Mouse (Mus musculus) T-helper 1 cell (primary cell): Measurements from ENCODE around the gene Lrmda.

Source experiments
- in situ Hi-C: fragments of 300-600 bp; cut with MboI, MseI; formaldehyde crosslinking; loops from one replicate; pipeline ENCODE4 v1.15.1; 2025; ENCODE audit warnings: high pct_unique_total_duplicates

Lrmda gene

DNA sequence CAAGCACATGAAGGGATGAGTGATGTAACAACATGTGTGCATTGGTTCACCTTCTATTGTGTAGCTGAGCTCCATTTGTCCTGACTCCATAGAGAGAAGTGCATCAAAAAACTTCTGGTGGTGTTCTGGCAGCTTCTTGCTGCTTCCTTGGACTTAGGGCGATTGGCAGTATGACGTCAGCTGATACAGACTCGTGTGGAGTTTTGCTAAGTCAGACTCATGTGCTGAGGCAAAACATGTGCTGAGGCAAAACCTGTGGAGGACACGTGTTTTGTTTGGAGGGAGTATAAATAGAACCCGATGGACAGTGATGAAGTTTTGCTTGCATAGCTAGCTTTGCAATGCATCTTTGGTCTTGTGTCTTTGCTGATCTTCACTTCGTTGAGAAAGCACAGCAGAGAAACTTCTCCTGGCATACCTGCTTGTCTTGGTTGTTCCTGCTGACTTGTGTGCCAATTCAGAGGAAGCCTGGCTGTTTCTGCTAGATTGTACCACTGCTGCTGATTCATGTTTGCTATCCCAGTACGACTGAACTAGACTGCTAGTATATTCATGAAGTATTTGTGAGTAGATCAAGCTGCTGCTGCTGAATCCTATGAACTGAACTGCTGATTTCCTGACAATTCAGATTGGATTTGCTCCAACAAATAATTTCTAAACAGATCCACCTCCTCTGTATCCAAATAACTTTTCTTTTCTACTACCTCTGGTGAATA lies 208.9 kb downstream of the Lrmda start:
- in situ Hi-C loops = no loop called here

DNA sequence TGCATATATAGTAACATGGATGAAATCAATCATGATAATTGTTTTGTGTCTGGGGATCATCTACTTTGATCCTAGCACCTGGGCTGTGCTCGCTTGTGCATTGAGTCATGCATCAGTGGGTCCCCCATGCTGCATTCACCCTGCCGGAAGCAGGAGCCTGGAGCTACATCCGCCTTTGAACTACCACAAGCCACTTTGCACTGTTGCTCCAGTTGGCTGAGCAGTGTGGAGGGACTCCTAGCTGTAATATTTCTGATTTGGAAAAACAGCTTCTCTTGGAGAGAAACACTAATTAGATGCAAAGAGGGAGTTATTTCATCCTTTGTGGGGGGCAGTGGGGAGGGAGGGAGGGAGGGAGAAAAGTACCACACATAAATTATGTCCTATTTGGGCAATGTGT lies 220.8 kb downstream of the Lrmda start:
- in situ Hi-C loops = no loop called here

DNA sequence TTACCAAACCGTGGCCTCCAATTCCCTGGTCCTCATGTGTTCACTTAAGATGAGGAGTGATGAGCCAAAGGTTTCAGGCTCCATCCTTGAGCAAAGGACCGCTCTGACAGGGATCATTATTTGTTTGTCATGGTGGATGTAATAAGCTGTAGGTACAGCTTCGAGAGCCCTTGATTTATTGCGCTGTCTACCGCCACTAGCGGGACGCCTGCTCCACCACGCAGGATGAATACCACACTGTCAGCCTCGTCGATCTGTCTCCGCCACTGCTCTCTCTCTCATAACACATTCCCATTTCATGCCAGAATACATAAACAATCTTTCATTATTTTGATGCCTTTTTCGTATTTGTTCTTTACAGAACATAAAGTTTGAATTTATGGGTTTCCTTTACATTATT lies 235.9 kb downstream of the Lrmda start:
- in situ Hi-C loops = no loop called here

DNA sequence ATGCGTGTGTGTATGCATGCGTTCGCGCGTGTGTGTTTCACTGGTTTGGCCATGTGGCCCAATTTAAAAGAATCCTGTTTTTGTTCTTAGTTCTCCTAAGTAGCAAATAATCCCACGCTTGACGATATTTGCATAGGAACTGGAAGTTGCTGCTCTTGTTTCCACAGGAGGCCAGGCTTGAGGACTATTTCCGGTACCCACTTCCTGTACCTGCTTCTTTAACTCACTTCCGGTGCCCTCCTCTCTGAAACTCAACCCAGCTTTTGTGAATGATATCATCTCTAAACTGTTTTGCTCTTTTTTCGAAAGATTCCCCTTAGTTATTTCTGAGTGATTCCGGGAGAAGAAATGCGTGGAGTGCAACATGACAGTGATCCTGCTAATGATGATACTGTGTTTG lies 236.8 kb downstream of the Lrmda start:
- in situ Hi-C loops = no loop called here

DNA sequence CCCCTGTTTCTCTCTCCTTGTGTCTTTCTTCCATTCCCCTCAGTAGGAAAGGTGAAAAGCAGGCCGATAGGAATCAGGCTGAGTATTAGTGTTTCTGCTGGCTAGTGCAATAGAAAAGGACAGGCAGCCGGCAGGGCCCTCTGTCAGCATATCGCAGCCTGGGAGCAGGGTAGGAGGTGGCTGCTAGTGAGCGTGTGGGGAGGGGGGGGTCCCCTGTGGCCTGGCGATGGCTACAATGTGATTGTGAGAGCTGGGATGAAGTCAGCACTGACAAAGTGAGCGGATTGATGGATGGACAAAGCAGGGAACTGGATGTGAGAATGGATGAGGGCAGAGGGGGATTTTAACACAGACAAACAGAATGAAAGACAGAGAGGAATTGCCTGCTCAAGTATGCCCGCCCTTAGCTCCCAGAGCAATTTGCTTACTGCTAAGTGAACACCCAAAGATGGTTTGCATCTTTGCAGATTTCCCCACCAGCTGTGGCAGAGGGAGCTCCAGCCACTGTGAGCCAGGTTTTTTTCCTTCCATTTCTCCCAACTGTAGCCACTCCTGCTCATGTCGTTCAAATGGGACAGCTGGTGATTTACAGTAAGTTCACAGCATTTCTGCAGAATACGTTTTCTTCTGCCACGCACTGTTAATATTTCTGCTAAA lies 240.0 kb downstream of the Lrmda start:
- in situ Hi-C loops = loop anchor here (10.0 kb wide), 1 partner anchor 1095 kb away; no protein-coding TSS in a partner anchor

DNA sequence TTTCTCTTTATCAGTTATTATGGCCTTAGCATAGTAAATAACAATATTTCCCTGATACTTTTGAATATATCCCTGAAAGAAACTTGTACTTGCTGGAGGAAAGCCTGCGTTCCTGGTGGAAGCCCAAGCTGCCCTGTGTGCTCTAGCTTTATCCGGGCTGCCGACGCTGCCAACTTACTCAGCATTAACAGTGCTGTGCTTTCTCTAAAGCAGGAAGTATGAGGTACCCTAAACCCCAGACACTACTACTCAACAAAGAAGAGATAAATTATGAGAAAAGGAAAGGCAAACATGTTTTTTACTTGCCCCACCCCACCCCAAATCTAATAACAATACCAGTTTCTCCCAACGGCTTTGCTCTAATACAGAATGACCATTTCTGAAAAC lies 240.5 kb downstream of the Lrmda start:
- in situ Hi-C loops = loop anchor here (10.0 kb wide), 1 partner anchor 1095 kb away; no protein-coding TSS in a partner anchor

DNA sequence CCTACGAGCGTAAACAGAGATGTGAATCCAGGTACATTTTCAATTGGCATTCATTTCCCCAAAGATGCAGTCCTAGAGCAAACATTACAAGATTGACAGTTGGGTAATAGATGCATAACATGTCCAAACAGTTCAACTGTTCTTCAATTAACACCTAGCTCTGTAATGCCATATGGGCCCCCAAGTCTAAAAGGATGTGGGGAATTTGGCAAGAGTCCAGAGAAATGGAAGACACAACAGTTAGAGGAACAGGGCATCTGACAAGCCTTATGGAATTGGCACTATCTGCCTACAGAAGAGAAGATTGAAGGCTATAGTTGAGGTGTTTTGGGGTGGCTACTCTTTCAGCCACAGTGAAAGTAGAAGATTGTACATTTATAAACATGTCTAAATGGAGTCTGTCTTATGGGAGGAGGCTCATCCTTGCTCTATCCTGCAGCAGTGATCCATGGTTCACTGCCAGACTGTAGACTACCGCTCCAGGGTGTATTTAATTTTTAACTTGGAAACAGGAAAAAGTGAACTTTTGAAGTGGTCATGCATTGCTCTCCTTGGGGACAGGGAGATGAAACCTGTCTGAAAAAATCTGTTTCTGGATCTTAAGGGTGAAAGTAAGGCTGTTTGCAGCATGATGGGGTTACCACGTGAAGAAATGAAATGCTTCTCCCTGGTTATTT lies 245.9 kb downstream of the Lrmda start:
- in situ Hi-C loops = loop anchor here (10.0 kb wide), 1 partner anchor 1101 kb away; no protein-coding TSS in a partner anchor

DNA sequence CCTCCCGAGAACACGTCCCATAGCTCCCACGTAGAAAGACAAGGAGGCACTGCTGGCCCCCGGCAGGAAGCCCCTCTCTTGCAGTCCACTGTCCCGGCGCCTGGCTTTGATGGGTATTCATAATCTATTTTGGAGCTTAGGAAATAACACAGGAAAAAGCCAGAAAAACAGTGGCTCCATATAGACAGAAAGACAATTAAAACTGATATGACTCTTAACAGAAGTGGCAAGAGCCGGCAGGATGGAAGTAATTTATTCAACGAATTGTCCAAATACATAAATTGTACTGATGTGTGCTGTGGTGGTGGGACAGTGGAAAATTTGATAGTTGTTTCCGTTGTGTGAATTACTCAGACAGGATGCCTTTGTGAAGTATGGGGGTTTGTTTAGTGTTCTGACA lies 250.3 kb downstream of the Lrmda start:
- in situ Hi-C loops = loop anchor here (10.0 kb wide), 1 partner anchor 1105 kb away; no protein-coding TSS in a partner anchor

DNA sequence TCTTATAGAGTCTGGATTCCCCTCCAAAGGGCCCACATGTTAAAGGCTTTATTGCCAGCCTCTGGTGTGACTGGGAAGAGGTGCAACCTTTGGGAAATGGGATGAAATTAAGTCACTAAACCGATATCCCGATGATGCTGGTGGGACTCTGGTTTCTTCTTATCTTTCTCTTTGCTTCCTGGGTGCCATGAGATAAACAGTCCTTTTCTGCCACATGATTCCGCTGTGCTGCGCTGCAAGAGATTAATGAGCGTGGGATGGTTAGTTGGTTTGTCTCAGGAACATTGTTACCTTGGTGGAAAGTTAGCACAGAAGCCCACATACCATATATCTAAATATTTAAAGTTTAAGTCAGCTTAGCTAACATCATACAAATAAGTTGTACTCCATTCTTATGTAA lies 258.5 kb downstream of the Lrmda start:
- in situ Hi-C loops = no loop called here

DNA sequence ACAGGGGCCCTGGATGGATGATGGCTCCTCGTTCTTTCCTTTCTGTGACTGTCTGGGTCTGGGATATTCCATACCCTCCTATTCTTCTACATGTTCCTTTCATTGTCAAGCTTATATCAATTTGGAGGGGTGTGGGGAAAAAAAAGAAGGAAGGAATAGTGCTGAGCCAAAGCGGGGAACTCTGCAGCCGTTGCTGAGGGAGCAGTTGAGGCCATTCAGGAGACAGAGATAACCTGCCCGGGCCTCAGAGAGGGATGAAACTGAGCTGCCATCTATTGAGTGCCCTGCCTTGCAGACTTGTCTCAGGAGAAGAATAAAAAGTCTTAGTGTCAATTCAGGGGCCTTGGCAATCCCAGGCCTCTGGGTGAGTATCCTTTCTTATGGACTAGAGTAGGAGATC lies 260.1 kb downstream of the Lrmda start:
- in situ Hi-C loops = no loop called here

DNA sequence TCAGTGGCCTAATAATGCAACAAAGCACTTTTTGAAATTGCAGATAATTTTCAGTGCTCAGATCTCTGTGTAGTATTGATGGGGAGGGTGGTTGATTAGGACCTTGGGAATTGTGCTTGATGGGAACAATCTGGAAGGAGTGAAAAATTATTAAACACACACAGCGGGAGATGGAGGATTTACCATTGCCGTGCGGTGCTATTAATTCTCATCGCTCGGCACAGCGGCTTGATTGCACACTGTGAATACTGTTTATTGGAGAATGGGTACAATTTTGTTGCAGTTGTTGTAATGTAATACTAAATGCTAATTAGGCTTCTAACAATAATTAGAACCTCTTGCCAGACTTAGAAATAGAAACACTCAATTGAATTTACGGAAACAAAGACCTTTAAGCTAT lies 262.1 kb downstream of the Lrmda start:
- in situ Hi-C loops = no loop called here

DNA sequence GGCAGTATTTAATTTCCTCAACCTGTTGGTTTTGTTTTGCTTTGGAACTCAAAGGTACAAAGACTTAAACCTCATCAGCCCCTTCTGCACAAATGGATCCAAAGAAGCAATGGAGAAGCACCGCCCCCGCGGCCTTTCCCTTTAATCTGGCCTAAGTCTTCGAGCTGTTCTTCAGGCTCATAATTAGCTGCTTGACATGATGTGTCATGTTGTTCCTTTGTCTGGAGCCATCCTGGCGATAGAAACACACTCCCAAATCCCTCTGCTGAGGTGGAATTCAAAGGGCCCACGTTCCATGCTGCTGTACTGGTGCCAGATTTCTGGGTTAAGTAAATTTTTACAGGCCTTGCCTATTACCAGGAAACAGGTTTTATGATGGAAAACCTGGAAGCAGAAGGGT lies 263.3 kb downstream of the Lrmda start:
- in situ Hi-C loops = no loop called here

DNA sequence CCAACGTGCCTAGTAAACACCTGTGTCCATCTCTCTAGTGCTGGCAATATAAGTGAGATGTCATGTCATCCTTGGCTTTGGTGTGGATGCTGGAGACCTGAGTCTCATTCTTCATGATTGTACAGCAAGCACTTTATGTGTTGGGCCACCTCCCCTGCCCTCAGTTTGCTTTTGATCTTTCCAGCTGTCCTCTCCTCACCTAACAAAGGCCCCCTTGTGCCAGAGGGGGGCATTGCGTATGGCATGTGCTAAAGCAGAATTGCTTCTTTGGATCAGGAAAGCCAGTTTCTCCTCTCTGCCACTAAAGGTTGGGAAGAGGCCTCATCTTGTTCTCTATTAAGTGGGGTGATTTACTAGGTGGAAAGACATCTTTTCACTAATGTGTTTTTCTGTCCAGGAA lies 264.2 kb downstream of the Lrmda start:
- in situ Hi-C loops = no loop called here

DNA sequence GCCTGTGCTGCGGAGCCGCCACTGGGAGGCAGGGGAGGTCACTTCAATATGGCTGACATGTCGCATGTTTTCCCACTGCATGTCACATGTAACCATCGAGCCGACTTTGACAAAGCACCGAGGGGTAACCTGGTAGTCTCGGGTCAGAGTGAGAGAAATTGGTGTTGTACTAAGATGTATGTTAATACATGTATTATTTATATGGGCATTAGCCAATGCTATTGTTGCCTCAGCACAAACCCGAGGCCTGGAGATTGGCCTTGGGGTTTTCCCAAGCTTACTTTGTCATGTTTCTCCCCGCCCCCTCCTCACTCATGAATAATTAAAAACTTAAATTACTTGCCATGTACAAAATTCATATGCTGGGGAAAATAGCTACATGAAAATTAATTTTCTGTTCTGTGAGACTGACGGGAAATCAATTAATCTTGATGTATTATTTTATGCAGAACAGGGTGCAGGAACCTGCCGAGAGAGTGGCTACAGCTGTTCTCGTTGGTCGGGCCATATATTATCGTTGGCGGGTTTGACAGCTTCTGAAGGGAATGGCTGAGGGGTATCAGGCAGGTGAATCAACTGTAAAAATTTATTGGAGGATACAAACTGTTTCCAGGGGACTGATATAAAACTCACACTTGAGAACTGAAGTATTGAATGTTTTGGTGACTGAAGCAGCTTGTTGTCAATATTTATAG lies 265.5 kb downstream of the Lrmda start:
- in situ Hi-C loops = no loop called here

DNA sequence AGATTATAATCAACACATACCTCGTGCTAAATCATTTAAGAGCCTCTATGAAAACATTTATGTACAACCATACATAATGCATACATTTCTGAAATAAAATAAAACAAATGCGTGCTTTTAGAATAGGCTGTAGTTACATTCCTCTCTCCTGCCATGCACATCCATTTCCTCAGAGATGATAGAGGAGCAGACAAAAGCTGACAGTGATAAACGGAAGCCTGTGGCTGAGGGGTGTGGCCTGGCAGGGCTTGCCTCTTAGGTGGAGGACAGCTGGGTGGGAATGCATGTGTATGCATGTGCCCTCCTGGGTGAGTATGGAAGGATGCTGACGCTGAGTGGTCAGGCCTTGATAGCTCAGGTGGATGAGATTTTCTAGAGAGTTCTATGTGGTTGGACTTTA lies 266.3 kb downstream of the Lrmda start:
- in situ Hi-C loops = no loop called here

DNA sequence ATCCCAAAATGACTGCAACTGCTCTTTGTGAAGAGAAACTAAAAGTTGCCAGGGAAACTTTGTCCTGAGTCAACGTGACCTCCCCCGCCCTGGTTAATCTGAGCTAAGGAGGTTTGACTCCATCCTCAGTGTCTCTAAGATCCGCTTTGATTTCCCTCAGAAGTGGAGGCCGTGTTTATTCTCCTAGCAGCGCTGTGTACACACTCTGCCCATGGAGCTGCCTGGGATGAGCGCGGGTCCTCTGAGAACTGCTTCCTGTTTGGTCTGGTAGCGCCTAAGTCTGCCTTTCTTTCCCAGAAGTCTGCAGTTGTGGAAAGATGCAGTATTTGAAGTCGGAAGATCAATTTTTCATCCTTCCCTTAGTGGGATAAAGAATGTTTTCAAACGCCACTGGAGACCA lies 268.7 kb downstream of the Lrmda start:
- in situ Hi-C loops = no loop called here

DNA sequence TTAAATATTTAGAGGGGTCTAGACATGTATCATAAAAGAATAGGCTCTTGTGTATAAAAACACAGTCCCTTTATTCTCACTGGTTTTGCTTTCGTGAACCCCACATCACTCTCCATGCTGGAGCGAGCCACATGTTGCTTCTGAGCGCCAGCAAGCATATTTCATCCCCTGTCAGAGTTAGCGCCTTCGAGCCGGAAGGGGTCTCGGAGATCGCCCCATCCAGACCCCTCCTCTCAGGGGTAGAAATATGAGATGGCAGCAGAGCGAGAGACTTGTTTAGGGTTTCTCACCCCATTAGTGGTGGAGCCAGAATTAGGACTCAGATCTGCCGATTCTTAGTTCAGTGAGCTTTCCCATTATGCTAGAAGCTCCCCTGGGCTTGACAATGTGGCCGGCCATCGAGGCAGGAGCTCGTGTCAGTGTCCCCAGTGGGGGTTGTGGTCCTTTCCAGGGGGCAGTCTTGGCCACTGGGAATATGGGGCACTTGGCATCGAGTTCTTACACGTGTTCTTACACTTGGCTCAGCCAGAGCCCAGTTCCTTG lies 269.9 kb downstream of the Lrmda start:
- in situ Hi-C loops = no loop called here

DNA sequence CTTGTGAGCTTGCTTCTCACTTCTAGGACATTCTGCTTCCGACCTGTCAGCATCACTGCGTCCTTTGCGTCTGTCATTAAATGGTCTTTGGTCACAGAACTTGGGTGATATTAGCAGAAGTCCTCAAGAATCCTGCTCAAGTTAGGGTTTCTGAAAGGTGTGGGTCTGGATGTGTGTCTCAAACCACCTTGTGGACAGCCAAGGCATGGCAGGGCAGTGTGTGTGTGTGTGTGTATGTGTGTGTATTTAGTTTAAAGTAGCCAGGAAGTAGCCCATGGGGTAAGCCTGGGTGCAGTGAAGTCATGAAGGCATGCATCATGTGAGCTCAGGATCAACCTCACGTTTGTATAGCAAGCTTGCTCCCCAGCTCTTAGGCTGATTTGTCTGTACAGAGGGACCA lies 274.9 kb downstream of the Lrmda start:
- in situ Hi-C loops = no loop called here

DNA sequence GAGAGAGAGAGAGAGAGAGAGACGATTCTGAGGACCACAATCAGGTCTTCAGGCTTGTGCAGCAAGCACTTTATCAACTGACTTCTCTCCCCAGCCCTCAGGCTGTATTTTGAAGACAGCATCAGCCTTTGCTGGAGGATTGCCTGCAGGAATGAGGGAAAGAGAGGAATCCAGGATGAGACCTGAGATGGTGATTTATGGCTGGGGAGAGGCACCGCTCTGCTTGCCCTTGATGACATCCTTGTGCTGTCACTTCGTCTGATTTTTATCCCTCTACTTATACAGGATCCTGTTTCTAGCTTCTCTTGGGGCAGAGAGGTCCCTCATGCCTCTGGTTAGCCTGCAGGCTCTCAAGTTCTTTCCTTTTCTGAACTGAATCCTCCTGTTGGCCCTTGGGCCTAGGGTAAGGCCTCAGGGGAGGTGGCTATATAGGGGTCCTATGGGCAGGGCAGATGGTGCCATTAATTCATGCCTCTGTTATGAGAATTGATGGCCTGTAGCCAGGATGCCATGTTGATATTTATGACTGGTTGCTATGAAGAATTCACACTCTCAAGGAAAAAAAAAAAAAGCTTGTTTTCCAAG lies 277.2 kb downstream of the Lrmda start:
- in situ Hi-C loops = no loop called here

DNA sequence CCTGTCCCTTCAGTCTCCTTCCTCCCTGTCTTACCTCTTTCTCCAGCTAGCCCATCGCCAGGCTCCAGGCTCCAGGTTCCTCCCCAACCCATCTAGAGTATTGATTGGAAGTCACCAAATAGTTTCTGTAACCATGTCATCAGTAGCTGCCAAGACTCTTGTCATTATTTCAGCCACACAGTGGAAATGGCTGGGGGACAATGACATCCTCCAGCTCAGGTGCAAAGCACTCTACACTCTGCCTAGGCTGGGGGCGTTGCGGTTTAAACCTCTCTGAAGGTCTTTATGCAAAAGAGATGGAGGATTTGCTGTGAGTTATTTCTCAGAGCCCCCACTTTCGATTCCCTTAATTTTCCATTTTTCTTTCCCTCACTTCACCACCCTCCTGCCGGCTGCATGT lies 287.2 kb downstream of the Lrmda start:
- in situ Hi-C loops = no loop called here

DNA sequence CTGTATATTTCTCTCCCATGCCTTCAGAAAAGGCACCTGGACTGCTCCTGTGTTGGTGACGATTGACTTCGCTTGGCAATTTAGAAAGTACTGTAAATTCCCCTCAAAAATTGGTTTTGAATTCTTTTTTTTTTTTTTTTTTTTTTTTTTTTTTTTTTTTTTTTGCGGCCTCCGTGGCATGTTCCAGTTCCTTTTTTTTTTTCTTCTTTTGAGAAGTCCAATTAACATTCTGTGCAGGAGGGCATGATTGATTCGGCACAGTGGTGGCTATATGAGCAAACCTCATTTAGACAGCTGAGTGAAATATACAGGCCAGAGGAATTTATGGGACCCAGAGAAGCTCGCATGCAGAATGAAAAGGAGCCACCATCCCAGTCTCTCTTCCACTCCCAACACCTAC lies 288.5 kb downstream of the Lrmda start:
- in situ Hi-C loops = no loop called here

DNA sequence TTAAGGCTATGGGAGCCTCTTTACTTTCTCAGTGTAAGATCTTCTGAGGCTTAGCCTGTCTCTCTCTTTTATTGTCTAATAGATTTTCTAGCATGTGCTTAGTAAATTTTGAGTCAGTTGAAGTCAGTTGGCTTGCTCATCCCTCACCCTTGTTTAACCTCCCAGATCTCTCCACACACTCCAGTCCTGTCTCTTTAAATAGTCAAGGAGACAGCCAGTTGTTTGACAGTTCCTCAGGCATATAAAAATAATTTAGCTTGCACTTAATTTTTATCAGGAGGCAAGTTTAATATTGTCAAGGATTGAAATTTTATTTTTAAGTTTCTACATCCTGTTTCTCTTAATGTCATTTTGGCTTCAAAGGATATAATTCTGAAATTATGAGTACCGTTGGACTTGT lies 303.5 kb downstream of the Lrmda start:
- in situ Hi-C loops = no loop called here
